Mouse (Mus musculus) stomach, embryonic 14.5 days (tissue): ENCODE results near the gene Tspoap1. TPM values are rescaled to one million over a fixed set of nuclear protein-coding genes. Genes with fewer than 3 reads are reported as not detected.

Experiments
- ATAC-seq: fragments of 200-750 bp; cut with Nextera tagmentation; 2 replicates; pipeline ENCODE4 v1.8.0; 2017; ENCODE audit warnings: low read depth, moderate TSS enrichment; ENCODE audit not compliant: insufficient number of reproducible peaks, insufficient read depth, low FRiP score
- H3K27ac ChIP-seq: fragments of 300-500 bp; sonication (generic); 2 replicates; pipeline ENCODE4 v1.5.1; 2014; ENCODE audit warnings: mild to moderate bottlenecking, low read length, moderate library complexity, mixed read lengths
- H3K27me3 ChIP-seq: fragments of 300-500 bp; sonication (generic); 2 replicates; pipeline ENCODE4 v1.6.1; 2014; ENCODE audit warnings: low read length, control low read depth, mixed read lengths; ENCODE audit not compliant: control insufficient read depth, insufficient read depth
- H3K36me3 ChIP-seq: fragments of 300-500 bp; sonication (generic); 2 replicates; pipeline ENCODE4 v1.6.1; 2014; ENCODE audit warnings: mild to moderate bottlenecking, control low read depth, low read length, moderate library complexity, mixed read lengths; ENCODE audit not compliant: control insufficient read depth, insufficient read depth
- H3K4me1 ChIP-seq: fragments of 300-500 bp; sonication (generic); 2 replicates; pipeline ENCODE4 v1.6.1; 2014; ENCODE audit warnings: low read length, control low read depth, mixed read lengths; ENCODE audit not compliant: control insufficient read depth, insufficient read depth
- H3K4me2 ChIP-seq: fragments of 300-500 bp; sonication (generic); replicated peaks from 2 replicates; pipeline ENCODE4 v1.6.1; 2014; ENCODE audit warnings: low read depth, low read length, control low read depth
- H3K4me3 ChIP-seq: fragments of 300-500 bp; sonication (generic); 2 replicates; pipeline ENCODE4 v1.5.1; 2014; ENCODE audit warnings: low read depth, low read length, control low read depth
- H3K9ac ChIP-seq: fragments of 300-500 bp; sonication (generic); replicated peaks from 2 replicates; pipeline ENCODE4 v1.6.1; 2014; ENCODE audit warnings: low read depth, mild to moderate bottlenecking, control low read depth, low read length, moderate library complexity, mixed read lengths
- H3K9me3 ChIP-seq: fragments of 300-500 bp; sonication (generic); 2 replicates; pipeline ENCODE4 v1.6.1; 2016; ENCODE audit warnings: low read depth, low read length, control low read depth; ENCODE audit not compliant: control insufficient read depth
- WGBS: fragments of 180-500 bp; shearing (Covaris S2); extraction: QIAGEN DNeasy Blood & Tissue Kit; methylation state at CpG from one replicate; pipeline ENCODE4 v1.1.7; 2014; 5-methylcytosine and 5-hydroxymethylcytosine counted together
- polyA plus RNA-seq: library from polyadenylated mRNA; unstranded; fragments of >200 nt; fragmentation: Nextera tagmentation; extraction: Ambion mirVana; gene quantifications from 2 replicates; pipeline ENCODE4 v1.2.1, GENCODE M21; 2014

Tspoap1 gene
- polyA plus RNA-seq, 1 experiment from 2014 or later, result 3.1 TPM

DNA sequence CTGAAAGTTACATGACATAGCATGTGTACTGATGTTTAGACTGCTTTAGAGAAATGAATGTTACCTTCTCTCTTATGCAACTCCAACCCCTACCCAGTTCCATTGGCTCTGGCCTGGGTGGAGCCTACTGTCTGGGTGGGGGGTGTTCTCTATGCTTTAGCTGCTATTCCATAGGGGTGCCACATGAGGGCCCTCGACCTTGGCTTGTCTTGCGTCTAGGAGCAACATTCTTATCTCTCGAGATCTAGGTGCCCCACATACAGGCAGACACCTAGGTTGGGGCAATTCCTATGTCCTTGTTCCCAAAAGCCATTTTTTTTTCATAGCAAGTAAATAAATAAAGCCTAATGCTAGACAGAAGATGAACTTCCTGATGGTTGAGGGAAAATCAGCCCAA lies 734 bp upstream of the Tspoap1 start:
- Histone ChIP-seq H3K4me2 (no peak overlapping the region), H3K27me3 (peaks cover 36% of the 10 kb centered on the region), H3K27ac (no peak overlapping the region), H3K4me1 (peaks cover 12% of the 10 kb centered on the region; the same call in 1 of the 2 replicates), H3K4me3 (no peak overlapping the region), H3K9me3 (no peaks in the 10 kb centered on the region), H3K36me3 (no peaks in the 10 kb centered on the region), H3K9ac (no peak overlapping the region)
- 10% methylated on average over 3 of the region's 3 CpGs for WGBS
- no peak for ATAC-seq

DNA sequence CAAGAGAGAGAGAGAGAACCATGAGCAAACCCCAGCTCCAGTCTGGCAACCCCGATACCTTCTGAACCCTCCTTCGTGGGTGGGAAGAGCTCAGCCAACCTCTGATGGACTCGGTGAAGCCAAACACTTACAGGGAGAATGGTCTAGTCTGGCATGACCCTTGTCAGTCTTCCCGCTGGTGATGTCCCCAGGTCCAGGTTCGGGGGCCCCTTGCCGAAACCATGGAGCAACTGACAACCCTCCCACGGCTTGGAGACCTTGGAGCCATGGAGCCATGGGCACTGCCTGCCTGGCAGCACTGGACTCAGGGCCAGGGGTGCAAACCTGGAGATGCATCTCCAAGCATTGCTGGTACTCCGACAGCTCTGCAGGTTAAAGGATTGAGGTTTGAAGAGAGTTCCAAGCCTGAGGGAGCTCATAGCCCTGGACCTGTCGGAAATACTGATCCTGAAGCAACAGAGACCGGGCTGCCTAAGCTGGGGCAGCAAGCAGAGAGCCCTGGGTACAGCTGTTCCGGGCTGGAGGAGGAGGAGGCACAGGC lies 910 bp downstream of the Tspoap1 start:
- 64% methylated on average over 11 of the region's 11 CpGs for WGBS
- Histone ChIP-seq H3K4me3 (no peak overlapping the region), H3K4me1 (peaks cover 15% of the 10 kb centered on the region; the same call in 1 of the 2 replicates), H3K9ac (no peak overlapping the region), H3K36me3 (no peaks in the 10 kb centered on the region), H3K27ac (no peak overlapping the region), H3K27me3 (peaks cover 44% of the 10 kb centered on the region), H3K9me3 (no peaks in the 10 kb centered on the region), H3K4me2 (no peak overlapping the region)
- no peak for ATAC-seq

DNA sequence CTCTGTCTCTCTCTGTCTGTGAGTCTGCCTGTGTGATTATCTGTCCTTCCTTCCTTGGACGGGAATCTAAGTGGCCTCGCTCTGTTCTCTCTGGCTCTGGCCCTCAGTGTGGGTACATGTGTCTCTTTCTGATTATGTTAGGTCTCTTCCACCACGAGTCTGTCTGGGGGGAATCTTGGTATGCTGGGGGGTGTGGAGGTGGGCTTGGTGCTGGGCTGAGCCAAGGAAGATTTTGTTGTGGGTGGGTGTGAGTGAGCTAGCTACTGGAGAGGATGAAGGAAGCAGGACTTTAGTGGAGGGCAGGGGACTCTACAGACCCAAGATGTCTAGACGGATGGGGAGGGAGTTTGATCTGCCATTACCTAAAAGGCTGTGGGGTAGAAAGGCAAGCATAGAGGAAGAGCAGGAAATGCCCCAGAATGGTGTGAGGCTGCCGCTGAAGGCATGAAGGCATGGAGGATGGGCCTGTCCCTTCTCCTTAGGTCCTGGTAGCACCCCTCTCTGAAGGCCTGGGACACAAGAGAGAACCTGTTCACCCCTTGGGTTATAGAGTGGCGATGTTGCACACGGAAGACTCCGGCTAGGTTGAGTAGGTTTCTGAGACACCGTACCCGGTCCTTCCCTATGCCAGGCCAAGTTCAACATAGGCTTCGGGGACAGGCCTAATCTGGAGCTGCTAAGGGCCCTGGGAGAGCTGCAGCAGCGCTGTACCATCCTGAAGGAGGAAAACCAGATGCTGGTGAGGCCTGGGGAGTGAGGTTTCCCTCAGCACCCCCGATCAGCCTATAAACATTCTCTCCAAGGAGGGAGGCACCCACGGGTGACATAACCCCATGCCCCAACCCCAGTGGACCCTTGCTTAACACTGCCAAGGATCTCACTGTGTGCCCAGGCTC lies 1.7 kb downstream of the Tspoap1 start:
- Histone ChIP-seq H3K9ac (no peak overlapping the region), H3K9me3 (no peaks in the 10 kb centered on the region), H3K4me2 (no peak overlapping the region), H3K4me3 (no peak overlapping the region), H3K27me3 (peaks cover 44% of the 10 kb centered on the region), H3K4me1 (peaks cover 15% of the 10 kb centered on the region; the same call in 1 of the 2 replicates), H3K27ac (no peak overlapping the region), H3K36me3 (no peaks in the 10 kb centered on the region)
- WGBS, result 74% methylated on average over 14 of the region's 14 CpGs
- ATAC-seq, result no peak

DNA sequence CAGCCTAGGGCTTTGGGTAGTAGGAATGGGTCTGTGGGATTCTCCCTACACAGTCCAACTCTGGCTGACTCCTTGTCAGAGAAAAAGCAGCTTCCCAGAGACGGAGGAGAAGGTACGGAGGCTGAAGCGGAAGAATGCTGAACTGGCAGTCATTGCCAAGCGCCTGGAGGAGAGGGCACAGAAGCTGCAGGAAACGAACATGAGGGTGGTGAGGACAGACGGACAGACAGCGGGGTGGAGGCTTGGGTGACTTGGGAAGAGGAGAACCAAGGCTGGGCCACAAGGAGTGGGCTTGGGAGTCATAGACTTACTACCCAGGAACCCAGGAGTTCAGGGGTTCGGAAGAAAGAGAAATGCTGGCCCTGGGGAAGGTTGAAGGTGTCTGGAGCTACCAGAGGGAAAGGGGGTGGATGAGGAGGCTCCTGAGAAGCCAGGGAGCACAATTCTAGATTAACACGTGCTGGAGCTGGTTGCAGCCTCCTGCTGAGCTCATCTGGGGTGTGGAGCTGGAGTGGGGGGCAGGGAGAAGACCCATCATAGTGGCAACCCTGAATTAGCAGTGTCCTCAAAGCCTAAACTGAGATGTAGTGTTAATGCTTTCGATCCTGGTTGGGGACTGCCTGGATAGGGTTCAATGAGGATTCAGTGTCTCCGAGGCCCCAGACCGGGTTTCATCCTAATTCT lies 2.5 kb downstream of the Tspoap1 start:
- Histone ChIP-seq H3K4me3 (peak overlapping the region; percentile 44; the same call in 1 of the 2 replicates), H3K9ac (no peak overlapping the region), H3K9me3 (no peaks in the 10 kb centered on the region), H3K36me3 (no peaks in the 10 kb centered on the region), H3K4me1 (peaks cover 15% of the 10 kb centered on the region; the same call in 1 of the 2 replicates), H3K27ac (no peak overlapping the region), H3K27me3 (peaks cover 44% of the 10 kb centered on the region), H3K4me2 (no peak overlapping the region)
- WGBS, result 55% methylated on average over 12 of the region's 12 CpGs
- ATAC-seq, result no peak

DNA sequence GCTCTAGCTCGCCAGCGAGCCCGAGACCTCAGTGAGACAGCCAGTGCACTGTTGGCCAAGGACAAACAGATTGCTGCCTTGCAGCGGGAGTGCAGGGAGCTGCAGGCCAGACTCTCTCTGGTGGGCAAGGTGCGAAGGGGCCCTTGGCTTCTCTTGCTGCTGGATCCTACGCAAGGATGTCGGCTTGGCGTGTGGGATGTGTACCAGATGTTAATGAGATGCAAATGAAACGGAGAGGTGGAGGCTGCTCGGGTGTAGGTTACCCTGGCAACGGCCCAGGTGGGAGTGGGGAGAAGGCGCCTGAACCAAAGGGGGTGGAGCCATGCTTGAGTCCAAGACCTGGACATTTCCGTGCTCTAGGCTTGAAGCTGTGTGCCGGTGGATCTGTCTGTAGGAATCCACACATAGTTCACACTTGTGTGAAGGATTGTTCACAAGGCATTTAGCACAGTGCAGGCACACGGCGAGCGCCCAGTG lies 3.2 kb downstream of the Tspoap1 start:
- H3K4me2 ChIP-seq, result peak overlapping the region; percentile 97
- H3K9ac ChIP-seq, result no peak overlapping the region
- H3K9me3 ChIP-seq, result no peaks in the 10 kb centered on the region
- H3K27ac ChIP-seq, result no peak overlapping the region
- peaks cover 15% of the 10 kb centered on the region; the same call in 1 of the 2 replicates for H3K4me1 ChIP-seq
- no peaks in the 10 kb centered on the region for H3K36me3 ChIP-seq
- H3K27me3 ChIP-seq, result peaks cover 44% of the 10 kb centered on the region
- WGBS, result 2% methylated on average over 17 of the region's 17 CpGs
- peak; percentile 18; the same call in 1 of the 2 replicates for ATAC-seq
- peak overlapping the region; percentile 44 for H3K4me3 ChIP-seq

DNA sequence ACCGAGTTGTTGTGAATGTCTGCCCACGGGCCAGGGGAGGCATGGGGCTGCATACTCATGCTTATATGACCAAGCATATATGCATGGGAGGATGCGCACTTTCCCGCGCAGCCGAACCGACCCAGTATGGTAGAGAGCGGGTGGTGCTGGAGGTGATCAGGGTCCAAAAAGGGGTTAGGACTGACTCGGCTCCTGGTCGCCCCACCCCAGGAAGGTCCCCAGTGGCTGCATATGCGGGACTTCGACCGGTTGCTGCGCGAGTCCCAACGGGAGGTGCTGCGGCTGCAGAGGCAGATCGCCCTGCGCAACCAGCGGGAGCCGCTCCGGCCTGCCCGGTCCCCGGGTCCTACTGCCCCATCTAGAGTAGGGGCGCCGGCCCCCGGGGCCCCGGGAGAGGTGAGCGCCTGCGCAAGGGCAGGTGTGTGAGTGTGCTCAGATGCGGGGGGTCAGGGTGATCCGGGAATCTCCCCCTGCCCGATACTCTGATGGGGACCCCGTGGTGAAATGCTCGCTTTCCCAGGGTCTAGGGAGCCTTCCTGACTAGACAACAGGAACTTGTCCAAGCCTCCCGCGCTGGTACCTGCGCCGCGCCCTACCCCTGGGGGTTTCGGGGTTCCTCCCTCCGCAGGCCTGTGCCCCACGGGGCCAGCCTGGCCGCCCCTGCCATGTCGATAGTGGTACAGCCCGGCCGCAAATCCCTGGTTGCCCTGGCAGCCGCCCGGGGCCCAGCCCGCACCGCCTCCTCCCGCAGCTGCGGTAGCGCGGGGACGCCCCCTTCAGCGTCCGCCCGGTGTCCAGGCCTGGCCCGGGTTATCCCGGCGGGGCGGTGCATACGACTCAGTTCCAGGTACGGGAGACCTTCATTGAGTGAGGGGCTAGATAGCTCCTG lies 3.9 kb downstream of the Tspoap1 start:
- Histone ChIP-seq H3K27ac (no peak overlapping the region), H3K27me3 (peaks cover 44% of the 10 kb centered on the region), H3K9me3 (no peaks in the 10 kb centered on the region), H3K9ac (peak overlapping the region; percentile 43; the same call in 1 of the 2 replicates), H3K4me1 (peaks cover 15% of the 10 kb centered on the region; the same call in 1 of the 2 replicates), H3K36me3 (no peaks in the 10 kb centered on the region), H3K4me2 (peak overlapping the region; percentile 97), H3K4me3 (peak overlapping the region; percentile 44)
- under 1% methylated on average over 65 of the region's 65 CpGs for WGBS
- peak; percentile 34; the same call in 1 of the 2 replicates for ATAC-seq

DNA sequence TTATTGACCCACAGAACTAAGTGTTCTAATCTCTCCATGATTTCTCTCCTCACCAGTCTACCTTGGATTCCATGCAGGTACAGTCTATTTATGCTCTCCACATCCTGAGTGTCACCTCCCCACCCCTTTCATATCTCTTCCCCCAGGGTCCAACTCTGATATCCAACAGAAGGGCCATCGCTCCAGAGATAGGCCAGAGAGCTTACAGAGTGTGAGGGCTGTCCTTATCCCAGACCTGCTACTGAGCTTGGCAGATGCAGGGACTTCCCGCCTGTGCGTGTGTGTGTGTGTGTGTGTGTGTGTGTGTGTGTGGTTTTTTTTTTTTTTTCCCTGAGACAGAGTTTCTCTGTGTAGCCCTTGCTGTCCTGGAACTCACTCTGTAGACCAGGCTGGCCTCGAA lies 8.4 kb downstream of the Tspoap1 start:
- Histone ChIP-seq H3K36me3 (no peaks in the 10 kb centered on the region), H3K4me3 (no peak overlapping the region), H3K27me3 (0 out of 2 replicates have a peak, but pooled peaks cover 8% of the 10 kb centered on the region), H3K27ac (no peak overlapping the region), H3K4me1 (peaks cover 10% of the 10 kb centered on the region; the same call in 1 of the 2 replicates), H3K9ac (no peak overlapping the region), H3K9me3 (no peaks in the 10 kb centered on the region), H3K4me2 (no peak overlapping the region)
- 93% methylated on average over 4 of the region's 4 CpGs for WGBS
- ATAC-seq, result no peak
